8 mouse cellular contexts compared by ENCODE assay signal in the genomic region with DNA sequence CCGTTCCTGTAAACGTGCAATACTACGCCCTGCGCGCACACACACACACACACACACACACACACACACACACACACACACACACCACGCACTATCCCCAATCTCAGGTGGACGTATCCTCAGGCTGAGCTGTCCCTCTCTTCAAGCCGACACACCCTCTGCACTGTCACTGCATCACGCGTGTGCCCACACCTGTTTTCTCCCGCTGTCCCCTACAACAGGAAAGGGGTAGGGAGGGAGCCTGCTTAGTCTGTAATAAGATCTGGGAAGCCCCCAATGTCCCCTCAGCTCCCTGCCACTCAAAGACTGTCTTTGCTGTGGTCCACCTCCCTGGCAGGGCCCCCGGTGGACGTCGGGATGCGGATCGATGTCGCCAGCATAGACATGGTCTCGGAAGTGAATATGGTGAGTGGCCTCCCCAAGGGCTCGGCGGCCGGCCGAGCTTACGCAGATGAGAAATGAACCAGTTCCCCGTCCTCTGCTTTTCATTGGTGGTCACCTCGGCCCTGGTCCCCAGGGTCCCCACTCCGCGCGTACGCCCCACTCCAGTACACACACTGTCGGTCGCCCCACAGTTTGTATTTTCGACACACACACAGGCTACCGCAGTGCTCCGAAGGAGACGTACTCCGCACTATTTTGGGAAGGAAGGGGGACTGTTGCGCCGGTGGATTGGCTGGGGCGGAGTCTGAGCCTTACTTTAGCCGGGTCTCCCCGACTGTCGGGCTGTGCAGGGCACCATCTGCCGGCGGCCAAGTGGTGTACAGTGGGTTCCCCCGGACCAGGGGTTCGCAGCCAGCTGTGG. TPM values are rescaled to one million over a fixed set of nuclear protein-coding genes. Genes with fewer than 3 reads are reported as not detected.
A peak's percentile ranks its signal among the peaks of the same experiment; 100 is the strongest.
DNase-seq lines count a peak whose midpoint lies in the region; ATAC-seq and TF ChIP-seq lines count a peak whose summit lies in the region.

No protein-coding gene starts in this region.

- no peak for TF ChIP-seq EP300 in lung, postnatal 0 days (IDR thresholded peaks at IDR 0.05)

- H3K9ac ChIP-seq in lung, postnatal 0 days (replicated peaks; ENCODE audit: low read depth) = no peak overlapping the region

- no peaks in the 10 kb centered on the region for H3K9me3 ChIP-seq in hindbrain, embryonic 10.5 days
- no peaks in the 10 kb centered on the region for H3K9me3 ChIP-seq in lung, postnatal 0 days (ENCODE audit: low read length)

- peak; percentile 46 for TF ChIP-seq CTCF in lung, postnatal 0 days (IDR thresholded peaks at IDR 0.05)

- H3K36me3 ChIP-seq in hindbrain, embryonic 10.5 days = no peaks in the 10 kb centered on the region
- H3K36me3 ChIP-seq in lung, postnatal 0 days (ENCODE audit: insufficient read depth, low read length) = no peaks in the 10 kb centered on the region

- WGBS in hindbrain, embryonic 10.5 days = under 1% methylated on average over 46 of the region's 46 CpGs
- WGBS in lung, postnatal 0 days = under 1% methylated on average over 46 of the region's 46 CpGs

- H3K4me3 ChIP-seq in hindbrain, embryonic 10.5 days = peak overlapping the region; percentile 67
- H3K4me3 ChIP-seq in lung, postnatal 0 days (ENCODE audit: low read depth, low read length) = peak overlapping the region; percentile 33

- H3K4me1 ChIP-seq in hindbrain, embryonic 10.5 days (replicated peaks) = peaks cover 11% of the 10 kb centered on the region
- no peaks in the 10 kb centered on the region for H3K4me1 ChIP-seq in lung, postnatal 0 days (ENCODE audit: insufficient read depth, low read depth, low read length)

- H3K4me2 ChIP-seq in lung, postnatal 0 days (replicated peaks; ENCODE audit: low read depth, low read length) = peak overlapping the region; percentile 64

- peak; percentile 65 for DNase-seq in Muller cell, postnatal 12 days (ENCODE audit: inconsistent ontology term)
- peak; percentile 47 for DNase-seq in cerebellum, adult 8-10 months
- DNase-seq in forelimb bud, embryonic 11.5 days (ENCODE audit: low read depth, low spot score) = peak; percentile 50
- peak; percentile 77 for DNase-seq in hindbrain, embryonic 10.5 days (ENCODE audit: low spot score)
- peak; percentile 58 to 67 for DNase-seq in layer of hippocampus, postnatal 25 days (ENCODE audit: extremely low spot score in 1 of 2, low spot score in 1 of 2)
- peak; percentile 35 for DNase-seq in lung, postnatal 0 days (ENCODE audit: low spot score)
- DNase-seq in right cerebral cortex, adult 2 months (ENCODE audit: low spot score in 2 of 2) = peak; percentile 67 to 74

- H3K27me3 ChIP-seq in hindbrain, embryonic 10.5 days (ENCODE audit: insufficient read depth, poor library complexity, severe bottlenecking) = peaks cover 6% of the 10 kb centered on the region; the same call in 1 of the 2 replicates
- H3K27me3 ChIP-seq in lung, postnatal 0 days (replicated peaks; ENCODE audit: insufficient read depth, low read length) = no peaks in the 10 kb centered on the region; the same call in 1 of the 2 replicates

- peak; percentile 70 for ATAC-seq in lung, postnatal 0 days
- ATAC-seq in activated CD4-positive, CD25-positive, alpha-beta regulatory T cell, adult 4 months = no peak

- peak overlapping the region; percentile 50; the same call in 1 of the 2 replicates for H3K27ac ChIP-seq in hindbrain, embryonic 10.5 days
- H3K27ac ChIP-seq in lung, postnatal 0 days (ENCODE audit: low read length) = no peak overlapping the region

RNA-seq across cellular contexts. Expression of gene Gabra4, which starts 42.6 kb away (rescaled TPM):
- polyA plus RNA-seq in hindbrain, embryonic 10.5 days (2016; fragmentation: Nextera tagmentation; extraction: Ambion mirVana) = 1.4 and 1.9 TPM in 2 replicates
- total RNA-seq in layer of hippocampus, postnatal 25 days (2021) = 10 to 100 TPM; 74.8 to 80.1 TPM
- 0.90 and 1.2 TPM in 2 replicates for polyA plus RNA-seq in lung, postnatal 0 days (2015; fragmentation: Nextera tagmentation; extraction: Ambion mirVana)
- not detected for polyA plus RNA-seq in activated CD4-positive, CD25-positive, alpha-beta regulatory T cell, adult 4 months (2017; shearing (Covaris generic))

RNA-seq across cellular contexts. Expression of gene Gabrb1, which starts 42.8 kb away (rescaled TPM):
- polyA plus RNA-seq in hindbrain, embryonic 10.5 days (2016; fragmentation: Nextera tagmentation; extraction: Ambion mirVana) = 0.05 and 0.33 TPM in 2 replicates
- total RNA-seq in layer of hippocampus, postnatal 25 days (2021) = 100 to 1,000 TPM; 123 to 132 TPM
- polyA plus RNA-seq in lung, postnatal 0 days (2015; fragmentation: Nextera tagmentation; extraction: Ambion mirVana) = 0.60 and 1.2 TPM in 2 replicates
- polyA plus RNA-seq in activated CD4-positive, CD25-positive, alpha-beta regulatory T cell, adult 4 months (2017; shearing (Covaris generic)) = under 1 TPM in 1 of 2 experiments, not detected in 1; 0.04 TPM
